Mouse (Mus musculus) left cerebral cortex, adult 9 months (tissue): ENCODE measurements around the gene Thada.

ENCODE experiments used
- DNase-seq, 2 experiments: peaks; one replicate each; pipeline ENCODE4 v3.0.0; 2022; ENCODE audit warnings: low spot score in 2 of 2

The Thada gene

GRCm38 (mm10) chr17:84147183-84148108, 318.6 kb downstream of the Thada start:
- no peak for DNase-seq

DNA sequence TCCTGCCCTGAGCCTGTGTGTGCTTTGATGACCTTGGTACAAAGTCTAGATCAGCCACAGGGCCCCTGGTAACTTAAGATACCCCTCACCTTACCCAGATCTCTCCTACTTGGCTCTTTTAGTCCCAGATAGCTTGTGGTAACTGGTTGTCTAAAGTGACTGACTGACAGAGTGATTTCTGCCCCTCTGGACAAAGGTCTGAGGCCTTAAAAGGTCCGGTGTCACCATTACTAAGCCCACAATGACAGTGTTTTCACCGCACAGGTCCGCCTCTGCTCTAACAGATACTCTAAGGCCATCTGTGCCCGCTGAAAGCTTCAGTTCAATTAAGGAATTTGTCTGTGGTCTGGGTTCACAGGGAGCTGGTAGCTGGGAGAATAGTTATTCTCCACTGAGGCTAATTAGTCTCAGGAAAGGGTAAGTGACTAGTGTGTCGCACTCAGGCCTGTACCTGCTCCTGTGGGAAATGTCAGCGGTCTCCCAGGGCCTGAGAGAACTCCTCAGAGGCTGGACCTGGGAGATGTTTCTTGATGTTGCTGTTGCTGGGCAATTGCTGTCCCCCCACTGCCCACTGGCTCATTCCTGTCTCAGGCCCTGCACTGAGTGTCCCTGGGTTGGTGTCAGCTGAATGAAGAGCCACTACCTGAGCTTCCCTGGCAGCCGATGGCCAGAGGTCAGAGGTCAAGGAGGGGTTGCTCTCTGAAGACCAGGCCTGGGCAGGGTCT, 319.4 kb downstream of the Thada start:
- DNase-seq = no peak

DNA sequence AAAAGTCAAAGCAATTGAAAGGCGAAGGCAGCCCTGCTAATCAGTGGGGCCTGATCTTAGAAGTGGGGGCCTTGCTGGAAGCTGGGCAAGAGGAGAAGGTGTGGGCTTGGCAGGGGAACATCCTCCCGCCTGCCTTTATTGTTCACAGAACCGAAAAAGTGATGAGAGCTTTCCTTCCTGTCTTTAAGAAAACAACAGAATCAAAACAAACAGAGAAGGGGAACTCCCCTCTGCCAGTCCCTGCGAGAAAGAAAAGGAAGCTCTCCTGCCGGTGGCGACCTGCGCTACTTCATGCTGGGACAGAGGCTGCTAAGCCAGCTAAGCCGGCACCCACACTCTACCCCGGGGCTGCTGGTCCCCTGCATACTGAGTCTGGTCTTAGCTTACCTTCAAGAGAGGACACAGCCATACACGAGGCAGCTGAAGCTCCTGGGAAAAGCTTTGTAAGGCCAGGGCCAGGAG, 320.1 kb downstream of the Thada start:
- peak in 1 of 2 experiments; percentile 20 for DNase-seq

- no peak for DNase-seq
Observed at GRCm38 (mm10) chr17:84144762-84145599, 321.0 kb downstream of the Thada start.

DNA sequence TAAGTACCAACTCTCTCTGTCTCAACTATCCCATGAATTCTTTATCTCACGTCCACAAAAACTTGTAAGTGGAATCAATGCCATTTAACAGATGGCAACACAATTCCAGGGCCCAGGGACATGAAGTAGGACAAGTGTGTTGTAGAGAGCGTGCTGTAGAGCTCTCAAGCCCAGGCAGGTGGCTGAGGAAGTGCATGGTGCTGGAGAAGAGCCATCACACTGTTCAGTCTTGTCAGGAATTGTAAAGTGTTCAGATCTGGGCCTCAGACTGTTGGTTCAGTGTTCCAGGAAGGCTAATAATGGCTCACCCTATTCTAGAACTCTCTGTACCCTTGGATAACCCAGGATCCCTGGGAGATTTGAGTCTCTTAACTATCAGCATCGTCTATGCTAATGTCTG, 321.9 kb downstream of the Thada start:
- DNase-seq = no peak

DNA sequence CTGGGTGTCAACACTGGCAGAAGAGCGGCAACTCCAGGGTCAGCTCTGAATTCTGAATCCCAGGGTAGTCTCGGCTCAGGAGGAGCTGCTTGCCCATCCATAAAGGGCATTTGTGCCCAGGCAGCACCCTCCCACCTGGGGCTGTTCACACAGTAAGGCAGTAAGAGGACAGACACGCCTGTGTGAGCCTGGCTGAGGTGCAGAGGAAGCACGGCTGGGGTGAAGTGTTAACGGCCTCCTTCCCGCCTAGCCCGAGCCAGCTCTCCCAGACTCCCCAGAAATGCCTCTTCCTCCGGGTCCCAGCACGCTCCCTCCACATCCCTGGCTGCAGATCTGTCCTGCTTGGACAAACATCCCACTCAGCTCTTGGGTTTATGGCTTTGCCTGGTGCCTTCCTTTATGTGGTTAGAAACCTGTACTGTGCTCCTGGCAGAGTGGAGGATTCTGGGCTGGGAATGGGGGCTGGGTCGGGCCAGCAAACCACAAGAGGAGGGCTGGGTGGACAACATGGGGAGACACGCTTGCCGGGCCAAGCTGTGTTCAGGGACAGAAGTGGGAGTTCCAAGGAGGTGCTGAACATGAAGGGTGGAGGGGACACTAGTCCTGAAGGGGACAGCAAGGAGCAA, 322.7 kb downstream of the Thada start:
- no peak for DNase-seq

- no peak for DNase-seq
Observed at GRCm38 (mm10) chr17:84141691-84142090, 324.3 kb downstream of the Thada start.

DNA sequence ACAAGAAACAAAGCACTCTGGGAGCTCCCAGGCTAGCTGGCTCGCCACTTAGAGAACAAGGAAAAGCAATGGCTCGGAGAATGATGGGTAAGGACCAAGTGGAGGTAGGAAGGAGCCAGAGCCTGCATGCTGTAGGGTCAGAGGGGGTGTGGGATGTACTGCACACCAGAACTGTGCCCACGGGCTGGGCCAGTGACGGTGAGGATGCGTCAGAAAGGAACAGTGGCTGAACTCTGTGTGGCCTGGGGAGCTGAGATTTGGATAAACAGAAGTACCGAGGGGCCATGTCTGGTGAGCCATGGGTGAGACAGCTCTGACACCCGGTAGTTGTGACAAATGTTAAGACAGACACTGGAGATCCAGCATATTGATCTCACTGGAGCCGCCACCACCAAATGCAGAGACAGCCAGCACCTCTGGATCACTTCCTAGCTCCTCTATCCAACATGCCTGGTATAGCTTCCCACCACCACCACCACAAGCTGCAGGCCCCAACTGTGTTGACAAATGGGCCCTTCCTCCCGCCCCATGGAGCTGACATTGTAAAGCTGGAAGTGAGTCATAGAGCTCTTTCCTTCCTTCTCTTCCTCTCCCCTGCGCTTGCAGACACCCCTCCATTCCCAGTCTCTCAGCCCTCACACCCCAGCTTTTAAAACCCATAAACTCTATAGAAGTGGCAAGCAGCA, 325.0 kb downstream of the Thada start:
- DNase-seq = peak in 1 of 2 experiments; percentile 15
